In genomic region chr16:4659326-4659725, GRCm38 (mm10) we compare ENCODE assay signal across 10 mouse cellular contexts. TPM values are rescaled to one million over a fixed set of nuclear protein-coding genes. Genes with fewer than 3 reads are reported as not detected.
DNase-seq lines count a peak whose midpoint lies in the region; ATAC-seq and TF ChIP-seq lines count a peak whose summit lies in the region.
"Had no signal": no experiment of that assay in that cellular context is flagged by ENCODE, and none has a peak within 500 bp of the region (broad histone marks: within the 10 kb centered on the region; RNA-seq: fewer than 3 reads in every experiment).

No protein-coding gene starts in this region.

- H3K4me1 ChIP-seq in heart, embryonic 12.5 days (replicated peaks), result peaks cover 43% of the 10 kb centered on the region
- peaks cover 28% of the 10 kb centered on the region for H3K4me1 ChIP-seq in liver, embryonic 12.5 days
- peaks cover 8% of the 10 kb centered on the region for H3K4me1 ChIP-seq in liver, postnatal 0 days (ENCODE audit: insufficient read depth)
- peaks cover 63% of the 10 kb centered on the region for H3K4me1 ChIP-seq in limb, embryonic 10.5 days

- peaks cover 38% of the 10 kb centered on the region for H3K36me3 ChIP-seq in heart, embryonic 12.5 days
- H3K36me3 ChIP-seq in liver, embryonic 12.5 days, result peaks cover 42% of the 10 kb centered on the region
- peaks cover 37% of the 10 kb centered on the region for H3K36me3 ChIP-seq in liver, postnatal 0 days (replicated peaks; ENCODE audit: insufficient read depth, low read length)
- H3K36me3 ChIP-seq in limb, embryonic 10.5 days, result peaks cover 47% of the 10 kb centered on the region

- H3K9me3 ChIP-seq in heart, embryonic 12.5 days (replicated peaks), result 0 out of 2 replicates have a peak, but pooled peaks cover 2% of the 10 kb centered on the region
- H3K9me3 ChIP-seq in liver, embryonic 12.5 days (replicated peaks), result no peaks in the 10 kb centered on the region
- H3K9me3 ChIP-seq in liver, postnatal 0 days (ENCODE audit: low read length), result no peaks in the 10 kb centered on the region
- no peaks in the 10 kb centered on the region for H3K9me3 ChIP-seq in limb, embryonic 10.5 days (replicated peaks)

- TF ChIP-seq EP300 in liver, postnatal 0 days (IDR thresholded peaks at IDR 0.05; ENCODE audit: low read depth), result no peak

- DNase-seq in heart, postnatal 10 days, result no peak
- DNase-seq in liver, postnatal 0 days, result no peak
- DNase-seq in R1 (ENCODE audit: low read depth, low spot score), result peak; percentile 27
- no peak for DNase-seq in limb, embryonic 10.5 days (ENCODE audit: low spot score)
- DNase-seq in retina, postnatal 1 day, result no peak

- no peak for TF ChIP-seq CTCF in liver, postnatal 0 days (IDR thresholded peaks at IDR 0.05; ENCODE audit: low read depth)

- no peak for ATAC-seq in heart, embryonic 12.5 days (ENCODE audit: insufficient number of reproducible peaks, low FRiP score)
- ATAC-seq in liver, embryonic 12.5 days, result no peak
- no peak for ATAC-seq in liver, postnatal 0 days
- no peak for ATAC-seq in frontal cortex, adult (ENCODE audit: low TSS enrichment)
- ATAC-seq: activated CD4-positive, CD25-positive, alpha-beta regulatory T cell, adult 4 months; inflammation-experienced regulatory T-cells, adult 6 months had no signal

- peak overlapping the region; percentile 63 for H3K27ac ChIP-seq in heart, embryonic 12.5 days (ENCODE audit: poor library complexity, severe bottlenecking)
- H3K27ac ChIP-seq in liver, embryonic 12.5 days, result peak overlapping the region; percentile 26; the same call in 1 of the 2 replicates
- H3K27ac ChIP-seq in liver, postnatal 0 days (ENCODE audit: low read depth), result no peak overlapping the region
- H3K27ac ChIP-seq in limb, embryonic 10.5 days, result peak overlapping the region; percentile 95

- peak overlapping the region; percentile 27 for H3K4me2 ChIP-seq in heart, embryonic 12.5 days
- no peak overlapping the region for H3K4me2 ChIP-seq in liver, embryonic 12.5 days
- no peak overlapping the region for H3K4me2 ChIP-seq in liver, postnatal 0 days (ENCODE audit: low read depth, low read length)

- no peak overlapping the region for H3K4me3 ChIP-seq in heart, embryonic 12.5 days
- H3K4me3 ChIP-seq in liver, embryonic 12.5 days, result no peak overlapping the region
- no peak overlapping the region for H3K4me3 ChIP-seq in liver, postnatal 0 days (ENCODE audit: low read depth, low read length)
- H3K4me3 ChIP-seq in limb, embryonic 10.5 days, result peak overlapping the region; percentile 41

- H3K27me3 ChIP-seq in heart, embryonic 12.5 days (replicated peaks), result no peaks in the 10 kb centered on the region
- no peaks in the 10 kb centered on the region for H3K27me3 ChIP-seq in liver, embryonic 12.5 days (replicated peaks)
- no peaks in the 10 kb centered on the region for H3K27me3 ChIP-seq in liver, postnatal 0 days (ENCODE audit: insufficient read depth, low read length)
- no peaks in the 10 kb centered on the region for H3K27me3 ChIP-seq in limb, embryonic 10.5 days (ENCODE audit: low read depth, poor library complexity, severe bottlenecking)

- H3K9ac ChIP-seq in heart, embryonic 12.5 days, result peak overlapping the region; percentile 45; the same call in 1 of the 2 replicates
- no peak overlapping the region for H3K9ac ChIP-seq in liver, embryonic 12.5 days
- no peak overlapping the region for H3K9ac ChIP-seq in liver, postnatal 0 days (replicated peaks)

- 22% methylated on average over 2 of the region's 2 CpGs for WGBS in heart, embryonic 12.5 days
- 59% methylated on average over 2 of the region's 2 CpGs for WGBS in liver, embryonic 12.5 days (ENCODE audit: insufficient replicate concordance)
- WGBS in liver, postnatal 0 days (ENCODE audit: insufficient replicate concordance), result 59% methylated on average over 2 of the region's 2 CpGs
- 14% methylated on average over 2 of the region's 2 CpGs for WGBS in limb, embryonic 10.5 days

- intact Hi-C loops in heart, postnatal 10 days (cut with DNase I), result no loop called here

RNA-seq across cellular contexts. Expression of gene Dnaja3, which starts 19.5 kb away (rescaled TPM):
- polyA plus RNA-seq in heart, embryonic 12.5 days (2016; fragmentation: Nextera tagmentation; extraction: Ambion mirVana), result 77.6 and 77.7 TPM in 2 replicates
- 100 to 1,000 TPM; 106 to 107 TPM for total RNA-seq in heart, postnatal 10 days (2021)
- 69.2 and 74.2 TPM in 2 replicates for polyA plus RNA-seq in liver, embryonic 12.5 days (2016; fragmentation: Nextera tagmentation; extraction: Ambion mirVana)
- polyA plus RNA-seq in liver, postnatal 0 days (2015; fragmentation: Nextera tagmentation; extraction: Ambion mirVana), result 66.0 and 70.5 TPM in 2 replicates
- polyA plus RNA-seq in limb, embryonic 10.5 days (2016; fragmentation: Nextera tagmentation; extraction: Ambion mirVana), result 64.1 and 70.2 TPM in 2 replicates

RNA-seq across cellular contexts. Expression of gene Vasn, which starts 19.6 kb away (rescaled TPM):
- polyA plus RNA-seq in heart, embryonic 12.5 days (2016; fragmentation: Nextera tagmentation; extraction: Ambion mirVana), result 14.8 and 16.4 TPM in 2 replicates
- total RNA-seq in heart, postnatal 10 days (2021), result 10 to 100 TPM; 13.6 to 18.0 TPM
- polyA plus RNA-seq in liver, embryonic 12.5 days (2016; fragmentation: Nextera tagmentation; extraction: Ambion mirVana), result 4.7 and 5.0 TPM in 2 replicates
- polyA plus RNA-seq in liver, postnatal 0 days (2015; fragmentation: Nextera tagmentation; extraction: Ambion mirVana), result 1.6 and 1.9 TPM in 2 replicates
- polyA plus RNA-seq in limb, embryonic 10.5 days (2016; fragmentation: Nextera tagmentation; extraction: Ambion mirVana), result 22.5 and 28.3 TPM in 2 replicates

RNA-seq across cellular contexts. Expression of gene Coro7, which starts 20.3 kb away (rescaled TPM):
- polyA plus RNA-seq in heart, embryonic 12.5 days (2016; fragmentation: Nextera tagmentation; extraction: Ambion mirVana), result 14.8 and 15.3 TPM in 2 replicates
- 10 to 100 TPM; 24.6 to 26.1 TPM for total RNA-seq in heart, postnatal 10 days (2021)
- polyA plus RNA-seq in liver, embryonic 12.5 days (2016; fragmentation: Nextera tagmentation; extraction: Ambion mirVana), result 11.3 and 11.9 TPM in 2 replicates
- polyA plus RNA-seq in liver, postnatal 0 days (2015; fragmentation: Nextera tagmentation; extraction: Ambion mirVana), result 6.8 and 10.3 TPM in 2 replicates
- 21.8 and 22.9 TPM in 2 replicates for polyA plus RNA-seq in limb, embryonic 10.5 days (2016; fragmentation: Nextera tagmentation; extraction: Ambion mirVana)

RNA-seq across cellular contexts. Expression of gene Pam16, which starts 34.5 kb away (rescaled TPM):
- polyA plus RNA-seq in heart, embryonic 12.5 days (2016; fragmentation: Nextera tagmentation; extraction: Ambion mirVana), result 127 and 128 TPM in 2 replicates
- total RNA-seq in heart, postnatal 10 days (2021), result 100 to 1,000 TPM in 1 of 2 experiments, 10 to 100 TPM in 1; 96.6 to 125 TPM
- polyA plus RNA-seq in liver, embryonic 12.5 days (2016; fragmentation: Nextera tagmentation; extraction: Ambion mirVana), result 76.2 and 81.9 TPM in 2 replicates
- polyA plus RNA-seq in liver, postnatal 0 days (2015; fragmentation: Nextera tagmentation; extraction: Ambion mirVana), result 59.7 and 66.3 TPM in 2 replicates
- 108 and 113 TPM in 2 replicates for polyA plus RNA-seq in limb, embryonic 10.5 days (2016; fragmentation: Nextera tagmentation; extraction: Ambion mirVana)

RNA-seq across cellular contexts. Expression of gene Nmral1, which starts 59.8 kb away (rescaled TPM):
- polyA plus RNA-seq in heart, embryonic 12.5 days (2016; fragmentation: Nextera tagmentation; extraction: Ambion mirVana), result 37.2 and 37.8 TPM in 2 replicates
- total RNA-seq in heart, postnatal 10 days (2021), result 1 to 10 TPM; 7.0 to 7.8 TPM
- polyA plus RNA-seq in liver, embryonic 12.5 days (2016; fragmentation: Nextera tagmentation; extraction: Ambion mirVana), result 50.0 and 53.0 TPM in 2 replicates
- 20.4 and 24.1 TPM in 2 replicates for polyA plus RNA-seq in liver, postnatal 0 days (2015; fragmentation: Nextera tagmentation; extraction: Ambion mirVana)
- 264 and 277 TPM in 2 replicates for polyA plus RNA-seq in limb, embryonic 10.5 days (2016; fragmentation: Nextera tagmentation; extraction: Ambion mirVana)
